Mouse (Mus musculus): ENCODE measurements around the gene Ugt1a6b.

DNA sequence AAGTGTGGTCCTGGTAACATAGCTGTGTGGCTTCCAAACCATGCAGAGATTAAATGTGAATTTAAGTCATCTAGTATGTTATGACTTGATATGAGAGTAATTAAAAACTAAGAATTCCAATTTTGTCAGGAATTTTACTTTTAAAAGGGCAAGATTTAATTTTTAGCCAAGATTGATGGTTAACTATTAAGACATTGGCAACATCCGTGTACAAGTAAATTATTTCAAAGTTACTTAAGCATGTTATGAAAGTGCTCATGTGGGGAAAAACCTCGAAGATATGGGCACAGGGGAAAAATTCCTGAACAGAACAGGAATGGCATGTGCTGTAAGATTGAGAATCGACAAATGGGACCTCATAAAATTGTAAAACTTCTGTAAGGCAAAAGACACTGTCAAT is 94.4 kb downstream of the Ugt1a6b start:
- TF ChIP-seq CTCF (conservative IDR thresholded peaks at IDR 0.05; ENCODE audit: insufficient read depth, insufficient read length, low read depth, low read length) (no peak), POLR2A (IDR thresholded peaks at IDR 0.05; ENCODE audit: low read depth, low read length) (no peak)
